Mouse (Mus musculus) midbrain, postnatal 0 days (tissue): ENCODE results near the gene Ptpn22. TPM values are rescaled to one million over a fixed set of nuclear protein-coding genes. Genes with fewer than 3 reads are reported as not detected.

ENCODE experiments used
- ATAC-seq: fragments of 200-750 bp; cut with Nextera tagmentation; 2 replicates; pipeline ENCODE4 v1.8.0; 2017; ENCODE audit warnings: moderate number of reproducible peaks, mild to moderate bottlenecking, moderate TSS enrichment, moderate library complexity; ENCODE audit not compliant: low FRiP score
- DNase-seq: peaks from one replicate; pipeline ENCODE4 v3.0.0-alpha.2; 2015; ENCODE audit warnings: low spot score
- H3K27ac ChIP-seq: fragments of 300-500 bp; sonication (generic); 2 replicates; pipeline ENCODE4 v1.5.1; 2014; ENCODE audit warnings: low read depth, mild to moderate bottlenecking, low read length, mixed read lengths
- H3K27me3 ChIP-seq: fragments of 300-500 bp; sonication (generic); 2 replicates; pipeline ENCODE4 v1.6.1; 2014; ENCODE audit warnings: low read length, control low read depth, mixed read lengths; ENCODE audit not compliant: insufficient read depth
- H3K36me3 ChIP-seq: fragments of 300-500 bp; sonication (generic); 2 replicates; pipeline ENCODE4 v1.6.1; 2014; ENCODE audit warnings: low read length, control low read depth, mixed read lengths; ENCODE audit not compliant: insufficient read depth
- H3K4me1 ChIP-seq: fragments of 300-500 bp; sonication (generic); 2 replicates; pipeline ENCODE4 v1.6.1; 2014; ENCODE audit warnings: mild to moderate bottlenecking, control low read depth, antibody characterized with exemption, low read length, mixed read lengths; ENCODE audit not compliant: insufficient read depth
- H3K4me2 ChIP-seq: fragments of 300-500 bp; sonication (generic); 2 replicates; pipeline ENCODE4 v1.6.1; 2014; ENCODE audit warnings: low read depth, mild to moderate bottlenecking, low read length, mixed read lengths; ENCODE audit not compliant: poor library complexity, severe bottlenecking
- H3K4me3 ChIP-seq: fragments of 300-500 bp; sonication (generic); 2 replicates; pipeline ENCODE4 v1.5.1; 2014; ENCODE audit warnings: low read depth, mild to moderate bottlenecking, low read length, moderate library complexity
- H3K9ac ChIP-seq: fragments of 300-500 bp; sonication (generic); replicated peaks from 2 replicates; pipeline ENCODE4 v1.6.1; 2014; ENCODE audit warnings: mild to moderate bottlenecking, low read length, moderate library complexity, mixed read lengths; ENCODE audit not compliant: poor library complexity, severe bottlenecking
- H3K9me3 ChIP-seq: fragments of 300-500 bp; sonication (generic); 2 replicates; pipeline ENCODE4 v1.6.1; 2016; ENCODE audit warnings: low read length, control low read depth
- CTCF ChIP-seq: IDR thresholded peaks from 2 replicates; pipeline ENCODE4 v1.5.1; 2016; ENCODE audit warnings: antibody characterized with exemption, mild to moderate bottlenecking
- WGBS: fragments of 180-500 bp; shearing (Covaris S2); extraction: QIAGEN DNeasy Blood & Tissue Kit; methylation state at CpG from one replicate; pipeline ENCODE4 v1.1.7; 2014; 5-methylcytosine and 5-hydroxymethylcytosine counted together
- polyA plus RNA-seq: library from polyadenylated mRNA; unstranded; fragments of >200 nt; fragmentation: Nextera tagmentation; extraction: Ambion mirVana; gene quantifications from 2 replicates; pipeline ENCODE4 v1.2.1, GENCODE M21; 2015
- total RNA-seq: library from RNA; depleted of rRNA; stranded (reverse); fragments of >200 nt; gene quantifications from 2 replicates; pipeline ENCODE4 v1.2.3, GENCODE M21; 2014

Ptpn22 gene
- total and polyA plus RNA-seq, 2 experiments from 2014 or later: 0.43 TPM; not detected in 1

DNA sequence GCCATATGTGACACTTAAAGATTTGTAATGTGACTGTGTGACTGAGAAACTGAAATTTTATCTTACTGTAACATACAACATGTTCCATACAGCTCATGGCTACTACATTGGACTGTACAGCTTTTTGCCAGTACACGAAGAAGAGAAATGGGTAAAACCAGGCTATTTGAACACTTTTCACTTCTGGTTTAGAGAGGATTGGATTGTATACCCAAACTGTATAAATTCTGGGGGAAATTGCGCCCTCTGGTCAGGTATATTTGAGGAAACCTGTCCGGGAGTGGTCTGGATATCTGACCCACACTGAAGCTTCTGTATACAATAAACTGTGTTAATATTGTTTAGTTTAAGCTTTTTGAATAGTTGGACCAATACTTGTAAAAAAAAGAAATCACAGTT is 57.2 kb downstream of the Ptpn22 start:
- Histone ChIP-seq H3K27me3 (no peaks in the 10 kb centered on the region), H3K27ac (no peak overlapping the region), H3K4me1 (no peaks in the 10 kb centered on the region; the same call in 1 of the 2 replicates), H3K4me3 (peak overlapping the region; percentile 87), H3K4me2 (peak overlapping the region; percentile 80), H3K9ac (no peak overlapping the region; the same call in 1 of the 2 replicates), H3K36me3 (no peaks in the 10 kb centered on the region), H3K9me3 (no peaks in the 10 kb centered on the region)
- DNase-seq (no peak), ATAC-seq (no peak)
- no peak for TF ChIP-seq CTCF
- WGBS: 58% methylated on average over 3 of the region's 3 CpGs

DNA sequence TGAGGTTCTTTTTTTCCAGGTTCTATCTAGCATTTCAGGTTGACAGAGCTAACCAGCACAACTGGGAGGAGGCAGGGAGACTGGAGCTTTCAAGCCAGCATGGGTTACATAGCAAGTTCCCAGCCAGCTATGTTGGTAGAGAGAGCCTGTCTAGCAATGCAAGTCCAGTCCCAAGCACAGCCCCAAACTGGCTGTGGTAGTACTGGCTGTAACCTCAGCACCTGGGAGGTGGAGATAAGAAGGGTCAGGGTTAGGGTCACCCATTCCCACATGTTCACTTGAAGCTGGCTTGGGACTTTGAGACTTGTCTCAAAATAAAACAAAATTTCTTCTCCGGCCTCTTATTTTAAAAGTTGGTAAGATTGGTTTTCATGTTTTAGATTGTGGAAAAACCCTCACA is 60.5 kb downstream of the Ptpn22 start:
- DNase-seq: no peak
- WGBS: 100% methylated on average over 1 of the region's 1 CpGs

DNA sequence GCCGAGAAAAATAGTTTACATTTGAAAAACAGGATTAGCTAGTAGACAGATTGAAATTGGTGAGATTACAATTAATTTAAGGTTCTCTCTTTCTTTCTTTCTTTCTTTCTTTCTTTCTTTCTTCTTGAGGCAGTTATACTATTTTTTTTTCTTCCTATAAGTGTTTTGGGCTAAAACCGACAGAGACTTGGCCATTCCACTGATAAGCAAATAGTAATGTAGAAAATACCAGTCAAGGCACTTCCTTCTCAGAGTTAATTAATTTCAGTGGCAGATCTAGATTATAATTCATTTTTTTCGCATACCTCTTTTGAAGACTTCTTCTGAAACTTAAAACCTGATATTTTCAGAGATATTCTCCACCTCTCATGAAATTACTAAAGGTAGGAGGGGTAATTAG is 65.7 kb downstream of the Ptpn22 start:
- no peak for DNase-seq

More for the DNA sequence above, 60.5 kb downstream of the Ptpn22 start:
- no peak overlapping the region for H3K27ac ChIP-seq
- no peaks in the 10 kb centered on the region for H3K9me3 ChIP-seq
- TF ChIP-seq CTCF: no peak
- no peak overlapping the region for H3K4me3 ChIP-seq
- no peak for ATAC-seq
- H3K4me2 ChIP-seq: no peak overlapping the region
- H3K27me3 ChIP-seq: no peaks in the 10 kb centered on the region
- H3K9ac ChIP-seq: no peak overlapping the region
- H3K4me1 ChIP-seq: no peaks in the 10 kb centered on the region; the same call in 1 of the 2 replicates
- no peaks in the 10 kb centered on the region for H3K36me3 ChIP-seq

DNA sequence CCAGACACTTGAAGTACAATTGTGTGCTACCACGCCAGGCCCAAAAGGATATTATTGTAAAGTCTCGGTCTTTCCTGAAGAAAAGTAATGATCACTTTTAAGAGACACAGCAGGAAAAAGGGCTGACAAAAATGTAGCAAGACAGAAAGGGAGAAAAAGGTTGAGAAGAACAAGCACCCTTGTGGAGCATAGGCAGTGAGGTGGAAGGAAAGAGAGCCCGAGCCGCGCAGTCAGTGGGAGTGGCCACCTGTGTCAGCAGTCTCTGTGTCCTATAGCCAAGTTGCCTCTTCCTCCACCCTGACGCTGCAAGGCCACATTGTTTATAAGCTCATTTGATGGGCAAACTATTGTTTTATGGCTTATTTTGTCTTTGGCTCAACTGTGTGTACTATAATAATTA is 67.9 kb downstream of the Ptpn22 start:
- no peak overlapping the region for H3K4me2 ChIP-seq
- H3K4me3 ChIP-seq: no peak overlapping the region
- no peak for TF ChIP-seq CTCF
- peaks cover 3% of the 10 kb centered on the region; the same call in 1 of the 2 replicates for H3K36me3 ChIP-seq
- H3K9ac ChIP-seq: no peak overlapping the region
- H3K27me3 ChIP-seq: no peaks in the 10 kb centered on the region
- DNase-seq (no peak), ATAC-seq (no peak)
- H3K4me1 ChIP-seq: 0 out of 2 replicates have a peak, but pooled peaks cover 2% of the 10 kb centered on the region
- H3K27ac ChIP-seq: no peak overlapping the region
- no peaks in the 10 kb centered on the region for H3K9me3 ChIP-seq
- 66% methylated on average over 6 of the region's 6 CpGs for WGBS

More for the DNA sequence above, 65.7 kb downstream of the Ptpn22 start:
- no peak overlapping the region for H3K4me2 ChIP-seq
- H3K27me3 ChIP-seq: no peaks in the 10 kb centered on the region
- H3K4me3 ChIP-seq: no peak overlapping the region
- no peaks in the 10 kb centered on the region for H3K9me3 ChIP-seq
- H3K4me1 ChIP-seq: no peaks in the 10 kb centered on the region
- no peak overlapping the region for H3K9ac ChIP-seq
- TF ChIP-seq CTCF: no peak
- WGBS: 52% methylated on average over 3 of the region's 3 CpGs
- no peak for ATAC-seq
- no peaks in the 10 kb centered on the region for H3K36me3 ChIP-seq
- H3K27ac ChIP-seq: no peak overlapping the region

DNA sequence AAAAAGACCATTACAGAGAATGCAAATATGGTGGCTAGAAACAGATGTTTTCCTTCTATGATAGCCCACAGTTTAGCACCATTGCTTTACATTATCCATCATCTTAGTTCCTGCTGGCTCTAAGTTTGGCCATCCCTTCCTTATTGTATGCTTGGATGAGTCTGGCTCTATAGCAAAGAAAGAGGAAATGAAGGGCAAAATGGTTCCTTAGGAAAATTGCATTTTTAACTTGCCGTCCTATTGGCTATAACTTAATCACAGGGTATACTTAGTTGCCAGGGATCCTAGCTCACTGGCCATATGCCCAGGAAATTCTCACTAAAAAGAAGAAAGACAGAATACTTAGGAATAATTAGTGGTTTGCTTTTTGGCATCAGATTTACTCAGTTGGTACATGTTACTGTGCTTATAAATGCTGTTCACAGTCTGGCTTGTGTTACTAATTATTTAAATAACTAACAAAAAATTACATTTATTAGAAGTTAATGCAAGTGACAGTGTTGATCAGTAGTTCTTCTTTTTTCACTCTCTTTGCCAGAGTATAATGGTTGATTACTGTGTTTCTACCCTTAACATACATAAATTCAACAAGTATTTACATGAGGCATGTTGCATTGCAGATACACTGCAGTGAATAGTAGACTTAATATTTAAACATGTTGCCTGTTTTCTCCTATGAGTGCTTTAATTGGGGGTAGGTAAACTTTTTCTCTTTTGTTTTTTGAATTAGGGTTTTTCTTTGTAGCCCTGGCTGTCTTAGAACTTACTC is 85.4 kb downstream of the Ptpn22 start:
- Histone ChIP-seq H3K4me1 (no peaks in the 10 kb centered on the region), H3K27ac (no peak overlapping the region), H3K9ac (no peak overlapping the region), H3K36me3 (no peaks in the 10 kb centered on the region), H3K4me3 (no peak overlapping the region), H3K4me2 (no peak overlapping the region), H3K27me3 (no peaks in the 10 kb centered on the region), H3K9me3 (no peaks in the 10 kb centered on the region)
- ATAC-seq (no peak), DNase-seq (peak; percentile 76)
- 66% methylated on average over 1 of the region's 1 CpGs for WGBS
- TF ChIP-seq CTCF: no peak

DNA sequence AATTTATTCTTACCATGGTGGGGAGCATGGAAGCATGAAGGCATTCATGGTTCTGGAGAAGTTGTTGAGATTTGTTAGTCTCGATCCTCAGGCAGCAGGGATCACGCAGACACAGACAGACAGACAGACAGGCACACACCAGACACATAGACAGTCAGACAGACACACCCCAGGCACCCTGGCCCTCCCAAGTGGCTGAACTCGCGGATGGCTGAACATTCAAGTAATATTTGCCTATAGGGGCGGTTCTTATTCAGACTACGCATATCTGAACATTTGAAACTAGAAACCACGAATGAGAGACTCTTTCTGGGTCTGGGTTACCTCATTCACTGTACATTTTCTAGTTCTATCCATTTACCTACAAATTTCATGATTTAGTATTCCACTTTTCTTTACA is 89.1 kb downstream of the Ptpn22 start:
- Histone ChIP-seq H3K27me3 (no peaks in the 10 kb centered on the region), H3K27ac (no peak overlapping the region), H3K9me3 (no peaks in the 10 kb centered on the region), H3K36me3 (no peaks in the 10 kb centered on the region), H3K4me2 (no peak overlapping the region), H3K4me1 (no peaks in the 10 kb centered on the region), H3K4me3 (no peak overlapping the region), H3K9ac (no peak overlapping the region)
- no peak for TF ChIP-seq CTCF
- ATAC-seq (no peak), DNase-seq (no peak)
- 96% methylated on average over 7 of the region's 7 CpGs for WGBS
